Mouse (Mus musculus) embryonic stem cell, embryonic (primary cell): ENCODE data around the gene Pclo.
"Not testable (repeated sequence)": the region's sequence is repeated elsewhere in the genome, so short reads cannot be mapped to it uniquely, and the experiment has no call there.

ENCODE experiments used
- CTCF ChIA-PET, 4 experiments: fragments of 300-600 bp in 2 of 4; fragments of 350-600 bp in 2 of 4; sonication (Branson Sonifier 250); formaldehyde crosslinking; loops; one replicate each; lab custom pipeline; 2022; ENCODE audit warnings: inconsistent platforms in 2 of 4; lab: Charles Lee
- POLR2A ChIA-PET, 4 experiments: fragments of 300-600 bp in 2 of 4; fragments of 350-600 bp in 2 of 4; sonication (Branson Sonifier 250); formaldehyde crosslinking; loops; one replicate each; lab custom pipeline; 2022; ENCODE audit warnings: antibody characterized with exemption in 4 of 4, inconsistent platforms in 1 of 4; lab: Charles Lee

The Pclo gene

DNA sequence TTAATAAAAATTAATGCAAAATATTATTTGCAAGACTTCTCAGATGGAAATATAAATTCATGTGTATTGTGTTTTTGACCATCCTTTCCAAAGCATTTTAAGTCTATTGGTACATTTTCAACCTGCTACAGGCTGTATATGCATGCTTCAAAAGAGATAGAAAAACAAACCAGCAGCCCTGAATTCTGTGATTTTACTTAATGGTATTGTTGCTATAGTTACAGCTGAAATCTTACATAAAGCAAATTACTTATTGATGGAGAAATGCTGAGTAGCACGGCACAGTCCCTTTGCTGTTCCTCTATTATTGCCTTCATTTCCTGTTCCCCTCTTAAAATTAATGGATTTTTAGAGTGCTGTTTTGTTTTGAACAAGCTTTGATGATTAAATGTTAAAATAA is 145.9 kb downstream of the Pclo start:
- CTCF ChIA-PET, result no interaction called here
- POLR2A ChIA-PET, result no interaction called here

DNA sequence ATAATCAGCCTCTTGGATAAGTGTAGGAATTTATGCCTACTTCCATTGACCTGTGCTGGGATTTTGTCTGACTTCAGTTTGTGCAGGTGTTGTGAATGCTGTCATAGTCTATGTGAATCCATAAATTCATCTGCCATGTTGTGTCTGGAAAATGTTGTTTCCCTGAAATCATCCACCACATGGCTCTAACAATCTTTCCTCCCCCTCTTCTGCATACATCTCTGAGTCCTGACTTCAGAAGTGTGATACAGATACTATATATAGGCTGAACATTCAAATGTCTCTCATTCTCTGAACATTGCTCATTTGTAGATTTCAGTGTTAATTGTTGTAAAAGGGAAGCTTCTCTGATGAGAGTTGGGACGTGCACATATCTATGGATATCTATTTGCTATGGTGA is 147.5 kb downstream of the Pclo start:
- CTCF ChIA-PET, result no interaction called here
- POLR2A ChIA-PET, result no interaction called here

GRCm38 (mm10) chr5:14662603-14663002 is 147.9 kb downstream of the Pclo start:
- ChIA-PET POLR2A (no interaction called here), CTCF (no interaction called here)

DNA sequence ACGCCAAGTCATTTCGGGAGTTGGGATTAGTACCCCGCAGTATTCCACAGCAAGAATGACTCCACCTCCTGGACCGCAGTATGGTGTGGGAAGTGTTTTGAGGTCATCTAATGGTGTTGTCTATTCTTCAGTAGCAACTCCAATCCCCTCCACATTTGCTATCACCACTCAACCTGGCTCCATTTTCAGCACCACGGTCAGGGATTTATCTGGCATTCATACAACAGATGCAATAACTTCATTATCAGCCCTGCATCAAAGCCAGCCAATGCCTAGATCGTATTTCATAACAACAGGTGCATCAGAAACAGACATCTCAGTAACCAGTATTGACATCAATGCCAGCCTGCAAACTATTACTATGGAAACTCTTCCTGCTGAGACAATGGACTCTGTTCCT is 165.7 kb downstream of the Pclo start:
- ChIA-PET CTCF (no interaction called here), POLR2A (no interaction called here)

GRCm38 (mm10) chr5:14691995-14692394 is 177.3 kb downstream of the Pclo start:
- POLR2A ChIA-PET, result no interaction called here
- CTCF ChIA-PET, result no interaction called here

DNA sequence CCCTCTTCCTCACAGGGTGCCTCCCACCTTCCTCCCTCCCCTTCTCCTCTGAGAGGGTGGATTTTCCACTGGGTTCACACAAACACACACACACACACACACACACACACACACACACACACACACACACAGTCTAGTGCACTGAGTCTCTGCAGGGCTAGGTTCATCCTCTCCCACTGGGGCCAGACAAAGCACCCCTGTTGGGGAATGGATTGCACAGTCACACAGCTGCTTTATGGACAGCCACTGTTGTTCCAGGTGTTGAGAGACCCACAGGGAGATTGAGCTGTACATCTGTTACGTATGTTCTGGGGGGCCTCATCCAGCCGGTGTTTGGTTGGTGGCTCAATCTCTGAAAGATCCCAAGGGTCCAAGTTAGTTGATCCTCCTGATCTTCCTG is 182.0 kb downstream of the Pclo start:
- POLR2A ChIA-PET, result no interaction called here
- CTCF ChIA-PET, result no interaction called here

DNA sequence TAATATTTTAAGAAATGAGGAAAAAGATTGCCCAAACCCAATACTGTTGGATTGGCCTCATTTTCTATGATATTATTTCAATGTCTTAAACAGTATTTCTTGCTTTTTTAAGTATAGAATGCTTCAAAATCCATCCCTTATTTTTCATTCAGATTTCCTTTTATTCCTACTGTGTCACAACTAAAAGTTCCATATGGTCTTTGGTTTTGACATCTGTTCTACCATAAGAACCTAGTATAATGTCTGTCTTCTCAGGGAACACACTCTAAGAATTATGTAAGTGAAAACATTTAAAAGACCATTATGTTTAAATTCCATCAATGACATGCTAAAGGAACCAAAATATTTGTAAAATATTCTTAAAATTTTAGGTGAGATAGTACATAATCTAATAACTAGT is 186.2 kb downstream of the Pclo start:
- POLR2A ChIA-PET, result no interaction called here
- CTCF ChIA-PET, result no interaction called here

DNA sequence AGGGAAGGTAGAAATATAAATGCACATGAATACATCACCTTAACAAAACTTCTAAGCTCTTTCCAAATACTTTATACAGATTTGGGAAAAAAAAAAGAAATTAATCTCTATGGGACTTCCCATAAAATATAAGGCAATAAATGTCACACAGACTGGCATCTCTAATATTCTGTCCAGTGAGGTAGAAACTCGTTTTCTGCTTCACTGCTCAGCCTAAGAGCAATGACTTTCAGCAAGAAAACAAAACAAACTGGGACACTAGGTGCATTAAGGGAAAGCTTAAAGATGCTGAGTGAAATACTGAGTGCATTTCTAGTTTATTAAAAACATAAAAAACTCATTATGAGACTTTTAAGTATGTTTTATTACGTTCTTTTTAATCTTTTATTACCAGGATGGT is 190.7 kb downstream of the Pclo start:
- ChIA-PET CTCF (no interaction called here), POLR2A (no interaction called here)

GRCm38 (mm10) chr5:14707311-14707710 is 192.6 kb downstream of the Pclo start:
- ChIA-PET POLR2A (no interaction called here), CTCF (no interaction called here)

GRCm38 (mm10) chr5:14723576-14723975 is 208.9 kb downstream of the Pclo start:
- ChIA-PET CTCF (no interaction called here), POLR2A (no interaction called here)

DNA sequence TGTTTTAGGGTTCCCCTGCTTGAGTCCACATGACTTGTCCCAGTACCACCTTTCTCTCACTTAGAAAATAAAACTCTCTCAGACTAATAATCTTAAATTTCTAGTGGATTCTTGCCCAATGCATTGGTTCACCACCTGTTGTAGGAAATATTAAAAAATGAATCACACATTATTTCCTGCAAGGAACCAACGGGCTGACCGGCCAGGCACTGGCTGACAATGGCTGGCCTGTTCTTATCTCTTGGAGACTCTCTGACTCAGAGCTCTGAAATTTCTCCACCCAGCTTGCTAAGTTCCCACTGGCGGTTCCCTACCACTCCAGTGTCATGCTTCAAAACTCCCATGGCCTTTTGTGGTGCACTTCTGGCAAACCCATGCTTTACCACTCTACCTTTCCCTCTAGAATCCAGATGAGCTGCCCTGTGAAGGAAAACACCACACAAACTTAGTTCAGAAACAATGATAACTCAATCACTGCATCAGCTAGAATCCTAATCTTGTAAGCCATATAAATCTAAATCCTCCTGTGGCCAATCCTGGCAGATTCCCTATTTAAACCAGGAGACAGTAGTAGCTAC is 214.0 kb downstream of the Pclo start:
- CTCF ChIA-PET, result no interaction called here
- POLR2A ChIA-PET, result no interaction called here

- CTCF ChIA-PET, result no interaction called here
- POLR2A ChIA-PET, result no interaction called here
Observed at GRCm38 (mm10) chr5:14750882-14751281, 236.2 kb downstream of the Pclo start.

DNA sequence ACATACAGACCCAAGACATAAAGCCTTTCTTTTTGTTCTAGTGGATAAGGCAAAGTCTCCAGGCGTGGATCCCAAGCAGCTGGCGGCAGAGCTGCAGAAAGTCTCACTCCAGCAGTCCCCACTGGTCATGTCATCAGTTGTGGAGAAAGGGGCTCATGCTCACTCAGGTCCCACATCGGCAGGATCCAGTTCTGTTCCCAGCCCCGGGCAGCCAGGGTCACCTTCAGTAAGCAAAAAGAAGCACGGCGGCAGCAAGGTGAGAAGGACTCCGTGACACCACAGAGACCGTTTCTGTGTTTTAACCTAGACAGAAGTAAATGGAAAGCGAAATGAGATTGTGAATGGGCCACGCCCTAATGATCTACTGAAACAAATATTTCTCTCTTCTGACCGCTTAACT is 252.0 kb downstream of the Pclo start:
- CTCF ChIA-PET, result no interaction called here

DNA sequence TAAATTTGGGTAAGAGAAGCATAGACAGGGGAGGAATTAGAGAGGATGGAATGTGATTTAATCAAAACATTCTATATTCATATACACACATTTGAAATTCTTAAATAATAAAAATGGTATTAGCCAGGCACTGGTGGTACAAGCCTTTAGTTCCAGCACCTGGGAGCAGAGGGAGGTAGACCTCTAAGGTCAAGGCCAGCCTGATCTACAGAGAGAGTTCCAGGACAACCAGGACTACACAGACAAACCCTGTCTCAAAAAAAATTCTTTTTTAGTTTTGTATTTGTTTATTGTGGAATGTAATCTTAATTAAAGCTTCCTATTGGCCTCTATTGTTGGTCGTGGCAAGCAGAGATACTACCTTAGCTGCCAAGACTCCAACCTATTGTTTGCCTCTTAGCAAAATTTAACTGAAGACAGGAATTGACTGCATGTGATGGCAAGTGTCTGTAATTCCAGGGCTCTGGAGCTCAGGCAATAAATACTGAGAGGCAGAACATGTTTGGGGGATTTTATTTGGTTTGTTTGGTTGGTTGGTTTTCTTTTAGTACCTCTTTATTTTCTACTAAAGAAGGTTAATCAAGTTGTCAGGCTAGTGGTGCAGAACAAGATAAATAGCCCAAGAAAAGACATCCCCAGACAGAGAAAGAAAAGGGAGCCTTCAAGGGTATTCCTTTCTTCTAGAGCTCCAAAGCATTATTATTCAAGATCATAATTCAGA is 267.8 kb downstream of the Pclo start:
- CTCF ChIA-PET, result no interaction called here
- POLR2A ChIA-PET, result no interaction called here

More for the DNA sequence above, 252.0 kb downstream of the Pclo start:
- POLR2A ChIA-PET, result interaction anchor here in 1 of 4 experiments (1.2 kb wide), 1 partner anchor 9 kb away, joined by 3 read pairs; no protein-coding TSS in a partner anchor

GRCm38 (mm10) chr5:14793891-14794290 is 279.2 kb downstream of the Pclo start:
- POLR2A ChIA-PET, result no interaction called here
- CTCF ChIA-PET, result no interaction called here

DNA sequence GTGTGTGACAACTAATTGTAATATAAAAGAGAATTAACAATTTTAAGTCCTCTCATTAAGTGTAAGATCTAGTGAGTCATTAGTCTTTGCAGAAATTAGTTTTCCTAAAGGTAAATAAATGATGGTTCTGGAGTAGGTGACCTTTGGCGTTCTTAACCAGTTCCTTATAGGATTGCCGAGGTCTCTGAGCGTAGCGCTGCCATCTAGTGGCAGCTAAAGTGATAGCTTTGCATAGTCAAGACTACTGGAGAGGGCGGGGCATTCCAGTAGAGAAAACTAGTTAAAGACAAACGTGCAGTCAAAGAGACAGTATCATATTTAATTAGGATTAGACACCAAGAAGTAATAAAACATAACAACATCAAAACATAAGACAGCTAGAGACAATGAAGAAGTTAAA is 292.4 kb downstream of the Pclo start:
- POLR2A ChIA-PET, result no interaction called here
- CTCF ChIA-PET, result interaction anchor here in 3 of 4 experiments (0.5 to 1.4 kb wide), 7 partner anchors 135 to 450 kb away, joined by 3 to 6 read pairs (median 4); partner anchors contain the start of gene Pclo (in 1 of the 3)

DNA sequence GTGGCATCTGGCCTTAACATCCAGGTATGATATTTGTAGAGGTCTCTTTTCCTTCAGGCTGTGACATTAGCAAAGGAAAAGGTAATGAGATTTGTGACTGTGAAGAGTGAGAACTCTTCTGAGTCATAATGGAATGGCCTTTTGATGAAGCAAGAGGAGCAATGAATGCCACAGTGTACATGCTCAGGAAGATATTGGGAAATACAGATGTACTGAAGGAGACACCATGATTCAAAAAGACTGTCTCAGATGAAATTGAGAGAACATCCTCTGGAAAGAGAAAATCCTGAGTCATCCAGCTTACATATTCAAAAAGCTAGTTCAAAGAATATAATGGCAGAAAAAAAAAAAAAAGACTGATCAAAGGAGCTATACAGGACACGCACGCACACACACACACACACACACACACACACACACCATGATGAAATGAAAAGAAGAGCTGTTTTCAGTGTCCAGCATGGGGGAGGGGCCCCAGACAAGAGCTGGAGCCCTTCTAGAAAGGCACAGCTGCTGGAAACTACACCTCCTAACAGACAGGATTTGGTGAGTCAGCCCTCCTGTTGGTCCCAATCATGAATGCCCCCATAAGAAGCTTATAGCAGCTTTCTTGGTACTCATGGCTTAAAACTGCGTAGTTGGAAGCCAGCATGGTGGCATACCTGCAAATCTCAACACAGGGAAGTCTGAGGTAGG is 318.6 kb downstream of the Pclo start:
- CTCF ChIA-PET, result no interaction called here

GRCm38 (mm10) chr5:14834155-14834991 is 319.7 kb downstream of the Pclo start:
- POLR2A ChIA-PET, result no interaction called here
- CTCF ChIA-PET, result interaction anchor here in 1 of 4 experiments (0.7 kb wide), 1 partner anchor 103 kb away, joined by 3 read pairs; no protein-coding TSS in a partner anchor

More for the DNA sequence above, 318.6 kb downstream of the Pclo start:
- POLR2A ChIA-PET, result interaction anchor here in 1 of 4 experiments (0.6 kb wide), 1 partner anchor 1953 kb away, joined by 4 read pairs; no protein-coding TSS in a partner anchor

- ChIA-PET CTCF (no interaction called here), POLR2A (no interaction called here)
Observed at GRCm38 (mm10) chr5:14853650-14854049, 338.9 kb downstream of the Pclo start.

DNA sequence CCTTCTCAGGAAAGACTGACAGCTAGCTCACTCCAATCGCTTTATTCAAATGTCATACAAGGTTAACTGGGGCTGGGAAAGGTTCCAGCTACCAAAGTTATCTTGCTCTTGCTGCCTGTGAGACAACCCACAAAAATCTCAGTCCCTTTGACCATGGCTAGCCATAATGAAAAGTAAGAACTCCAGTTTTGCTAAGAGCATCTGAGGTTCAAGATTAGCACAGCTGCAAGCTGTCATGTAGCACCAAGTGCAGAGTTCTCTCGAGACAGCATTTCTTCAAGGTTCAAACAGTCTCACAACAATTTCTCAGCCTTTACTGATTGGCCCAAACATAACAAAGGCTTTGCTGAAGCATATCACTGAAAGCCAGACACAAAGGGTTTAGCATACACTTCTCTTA is 370.6 kb downstream of the Pclo start:
- POLR2A ChIA-PET, CTCF ChIA-PET: not testable (repeated sequence)
